In the genomic region with DNA sequence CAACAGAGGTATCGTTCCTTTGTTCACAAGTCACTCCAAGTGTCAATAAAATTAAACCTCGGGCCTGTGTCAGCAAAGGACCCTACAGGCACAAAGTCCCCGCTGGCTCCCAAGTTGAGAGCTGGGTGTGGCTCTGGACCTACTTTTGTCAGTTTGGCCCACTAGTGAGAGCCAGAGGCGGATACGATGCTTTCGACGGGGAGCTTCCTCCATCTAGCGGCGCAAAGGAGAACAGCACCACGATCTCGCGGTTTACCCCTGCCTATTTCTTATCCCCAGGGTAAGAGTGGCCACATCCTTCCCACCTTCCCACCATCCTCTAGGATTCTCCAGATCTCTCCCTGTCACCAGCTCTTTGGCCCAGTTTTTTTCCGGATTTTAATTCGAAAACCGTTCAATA, we compare ENCODE assay signal across 9 mouse cellular contexts. TPM values are rescaled to one million over a fixed set of nuclear protein-coding genes. Genes with fewer than 3 reads are reported as not detected.
DNase-seq lines count a peak whose midpoint lies in the region; ATAC-seq and TF ChIP-seq lines count a peak whose summit lies in the region.
"Had no signal": no experiment of that assay in that cellular context is flagged by ENCODE, and none has a peak within 500 bp of the region (broad histone marks: within the 10 kb centered on the region; RNA-seq: fewer than 3 reads in every experiment).

No protein-coding gene starts in this region.

- peak; percentile 96 for TF ChIP-seq CTCF in Patski (IDR thresholded peaks at IDR 0.05)
- peak; percentile 95 for TF ChIP-seq CTCF in cerebellum, adult 2 months (IDR thresholded peaks at IDR 0.05; ENCODE audit: borderline replicate concordance, insufficient read depth, low read depth, low read length)

- H3K4me3 ChIP-seq in cerebellum, adult 2 months (replicated peaks; ENCODE audit: insufficient read depth, low read depth, low read length) = no peak overlapping the region
- no peak overlapping the region for H3K4me3 ChIP-seq in hindbrain, embryonic 14.5 days (replicated peaks; ENCODE audit: low read length)
- H3K4me3 ChIP-seq: liver, embryonic 15.5 days had no signal

- CTCF ChIA-PET in Patski (lab: Charles Lee) = interaction anchor here (0.8 to 2.1 kb wide), 15 partner anchors 10 to 434 kb away, joined by 3 to 21 read pairs (median 3); no protein-coding TSS in a partner anchor

- DNase-seq in Patski (ENCODE audit: low read depth, low spot score) = no peak
- peak; percentile 46 to 72 for DNase-seq in cerebellum, adult 2 months
- peak; percentile 10 to 85 for DNase-seq in frontal cortex, adult 2 months (ENCODE audit: extremely low spot score in 1 of 2, low spot score in 1 of 2)
- peak; percentile 82 for DNase-seq in hindbrain, embryonic 14.5 days (ENCODE audit: low spot score)
- DNase-seq in layer of hippocampus, postnatal 10 days (ENCODE audit: low spot score in 2 of 2) = peak; percentile 84 to 86
- DNase-seq in lung, postnatal 25 days (ENCODE audit: low spot score) = peak; percentile 62
- peak; percentile 43 for DNase-seq in retina, postnatal 7 days (ENCODE audit: low read depth, low spot score)
- DNase-seq in urinary bladder, postnatal 36 days (ENCODE audit: low spot score in 2 of 2) = peak; percentile 51 to 61

- no peak overlapping the region for H3K4me2 ChIP-seq in hindbrain, embryonic 14.5 days (replicated peaks)
- H3K4me2 ChIP-seq: liver, embryonic 15.5 days had no signal

- peaks cover 27% of the 10 kb centered on the region for H3K27me3 ChIP-seq in Patski
- H3K27me3 ChIP-seq in cerebellum, adult 2 months (ENCODE audit: control insufficient read depth, insufficient read depth, low read length) = no peaks in the 10 kb centered on the region; the same call in 1 of the 2 replicates
- no peaks in the 10 kb centered on the region for H3K27me3 ChIP-seq in hindbrain, embryonic 14.5 days (ENCODE audit: control insufficient read depth, insufficient read depth, low read length)
- H3K27me3 ChIP-seq: liver, embryonic 15.5 days had no signal

- H3K27ac ChIP-seq in cerebellum, adult 2 months (ENCODE audit: insufficient read depth, low read length) = no peak overlapping the region
- H3K27ac ChIP-seq in hindbrain, embryonic 14.5 days = no peak overlapping the region
- H3K27ac ChIP-seq: liver, embryonic 15.5 days had no signal

- POLR2A ChIA-PET in Patski (lab: Charles Lee) = interaction anchor here (1.0 to 1.2 kb wide), 3 partner anchors 10 to 77 kb away, joined by 3 to 4 read pairs (median 3); no protein-coding TSS in a partner anchor

- H3K4me1 ChIP-seq in cerebellum, adult 2 months (ENCODE audit: control insufficient read depth, insufficient read depth, low read length) = no peaks in the 10 kb centered on the region
- H3K4me1 ChIP-seq in hindbrain, embryonic 14.5 days (replicated peaks; ENCODE audit: control insufficient read depth, insufficient read depth, low read length) = no peaks in the 10 kb centered on the region
- H3K4me1 ChIP-seq: liver, embryonic 15.5 days had no signal

- 8% methylated on average over 15 of the region's 15 CpGs for WGBS in cerebellum, adult 2 months
- WGBS in hindbrain, embryonic 14.5 days = 8% methylated on average over 15 of the region's 15 CpGs

- H3K9ac ChIP-seq in hindbrain, embryonic 14.5 days = no peak overlapping the region
- H3K9ac ChIP-seq: liver, embryonic 15.5 days had no signal

- H3K36me3 ChIP-seq in hindbrain, embryonic 14.5 days (replicated peaks; ENCODE audit: control insufficient read depth, insufficient read depth) = no peaks in the 10 kb centered on the region
- H3K36me3 ChIP-seq: liver, embryonic 15.5 days had no signal

- peak; percentile 85 for ATAC-seq in Patski
- peak; percentile 70; the same call in 1 of the 2 replicates for ATAC-seq in hindbrain, embryonic 14.5 days (ENCODE audit: low FRiP score)

- H3K9me3 ChIP-seq in hindbrain, embryonic 14.5 days (ENCODE audit: control insufficient read depth, low read length) = no peaks in the 10 kb centered on the region
- H3K9me3 ChIP-seq: liver, embryonic 15.5 days had no signal

- TF ChIP-seq POLR2A in cerebellum, adult 2 months (IDR thresholded peaks at IDR 0.05; ENCODE audit: borderline replicate concordance, insufficient read depth, low read length) = no peak

- in situ Hi-C loops in Patski (cut with MboI; ENCODE audit: low pct_unique_long_range_greater_than_20kb) = loop anchor here (5.0 to 10.0 kb wide), 4 partner anchors 42 to 437 kb away; no protein-coding TSS in a partner anchor

RNA-seq across cellular contexts. Expression of a gene that starts 15.1 kb away (rescaled TPM):
- polyA plus RNA-seq in Patski (2021) = not detected
- polyA plus RNA-seq in cerebellum, adult 2 months (2012; rRNA removed) = not detected in 2 replicates
- polyA plus RNA-seq in frontal cortex, adult 2 months (2012; rRNA removed) = not detected in 2 replicates
- not detected in 2 replicates for polyA plus RNA-seq in hindbrain, embryonic 14.5 days (2014; fragmentation: Nextera tagmentation; extraction: Ambion mirVana)
- not detected for total RNA-seq in layer of hippocampus, postnatal 10 days (2021)
- polyA plus RNA-seq: liver, embryonic 15.5 days had no signal

RNA-seq across cellular contexts. Expression of a gene that starts 35.5 kb away (rescaled TPM):
- polyA plus RNA-seq in Patski (2021) = 0.03 TPM
- 0.05 TPM in 1 of 2 replicates, not detected in the other for polyA plus RNA-seq in cerebellum, adult 2 months (2012; rRNA removed)
- polyA plus RNA-seq in frontal cortex, adult 2 months (2012; rRNA removed) = 0.08 TPM in 1 of 2 replicates, not detected in the other
- polyA plus RNA-seq in hindbrain, embryonic 14.5 days (2014; fragmentation: Nextera tagmentation; extraction: Ambion mirVana) = not detected in 2 replicates
- total RNA-seq in layer of hippocampus, postnatal 10 days (2021) = not detected
- polyA plus RNA-seq: liver, embryonic 15.5 days had no signal
